Mouse (Mus musculus) myocyte (in vitro differentiated cells): ENCODE data around the gene Stk38.

Experiments used
- CEBPB ChIP-seq: IDR thresholded peaks from 2 replicates; pipeline ENCODE4 v1.6.1; 2011; ENCODE audit warnings: mild to moderate bottlenecking, moderate library complexity; ENCODE audit not compliant: poor library complexity, insufficient read depth, severe bottlenecking
- MAX ChIP-seq: IDR thresholded peaks from one replicate; pipeline ENCODE4 v1.6.1; 2011; ENCODE audit warnings: low read depth, mild to moderate bottlenecking, control low read depth
- MYOD1 ChIP-seq, 3 experiments: IDR thresholded peaks; one replicate each; pipeline ENCODE4 v1.6.1; 2011; ENCODE audit warnings: control low read depth in 2 of 3, low read depth in 2 of 3, mild to moderate bottlenecking in 2 of 3, moderate library complexity in 1 of 3; ENCODE audit not compliant: insufficient read length in 2 of 3, control insufficient read depth in 1 of 3
- MYOG ChIP-seq, 3 experiments: IDR thresholded peaks; one replicate each; pipeline ENCODE4 v1.6.1; 2011; ENCODE audit warnings: control low read depth in 2 of 3, low read depth in 2 of 3, mild to moderate bottlenecking in 2 of 3; ENCODE audit not compliant: insufficient read length in 2 of 3, control insufficient read depth in 1 of 3, insufficient read depth in 1 of 3
- POLR2A ChIP-seq: IDR thresholded peaks from one replicate; pipeline ENCODE4 v1.6.1; 2011; ENCODE audit warnings: low read depth, mild to moderate bottlenecking, control low read depth, moderate library complexity; ENCODE audit not compliant: insufficient read length
- POLR2AphosphoS2 ChIP-seq: IDR thresholded peaks from one replicate; pipeline ENCODE4 v1.6.1; 2011; ENCODE audit warnings: low read depth, control low read depth; ENCODE audit not compliant: insufficient read length
- USF1 ChIP-seq: IDR thresholded peaks from one replicate; pipeline ENCODE4 v1.6.1; 2011; ENCODE audit warnings: low read depth, mild to moderate bottlenecking, control low read depth, moderate library complexity

- TF ChIP-seq POLR2A, result no peak
- no peak for TF ChIP-seq MAX
- TF ChIP-seq MYOG (IDR thresholded peaks at IDR 0.05; ENCODE audit: control insufficient read depth in 1 of 3, insufficient read depth in 1 of 3, insufficient read length in 2 of 3, low read depth in 2 of 3), result no peak
- no peak for TF ChIP-seq POLR2AphosphoS2
- TF ChIP-seq USF1, result no peak
- no peak for TF ChIP-seq CEBPB
- no peak for TF ChIP-seq MYOD1 (IDR thresholded peaks at IDR 0.05; ENCODE audit: control insufficient read depth in 1 of 3, insufficient read length in 2 of 3, low read depth in 2 of 3)
Observed at GRCm38 (mm10) chr17:28986833-28987232, 21.0 kb downstream of the Stk38 start.
